Mouse (Mus musculus): ENCODE measurements around the gene Actr3b.

GRCm38 (mm10) chr5:25748613-25749012 lies 11.2 kb upstream of the Actr3b start:
- TF ChIP-seq POLR2A (IDR thresholded peaks at IDR 0.05; ENCODE audit: borderline replicate concordance, control insufficient read depth, low read depth, low read length) = no peak
- TF ChIP-seq CTCF (IDR thresholded peaks at IDR 0.05; ENCODE audit: control insufficient read depth, insufficient read depth, low read length) = no peak
